Mouse (Mus musculus): ENCODE measurements around the gene Sirt2.

The Sirt2 gene

DNA sequence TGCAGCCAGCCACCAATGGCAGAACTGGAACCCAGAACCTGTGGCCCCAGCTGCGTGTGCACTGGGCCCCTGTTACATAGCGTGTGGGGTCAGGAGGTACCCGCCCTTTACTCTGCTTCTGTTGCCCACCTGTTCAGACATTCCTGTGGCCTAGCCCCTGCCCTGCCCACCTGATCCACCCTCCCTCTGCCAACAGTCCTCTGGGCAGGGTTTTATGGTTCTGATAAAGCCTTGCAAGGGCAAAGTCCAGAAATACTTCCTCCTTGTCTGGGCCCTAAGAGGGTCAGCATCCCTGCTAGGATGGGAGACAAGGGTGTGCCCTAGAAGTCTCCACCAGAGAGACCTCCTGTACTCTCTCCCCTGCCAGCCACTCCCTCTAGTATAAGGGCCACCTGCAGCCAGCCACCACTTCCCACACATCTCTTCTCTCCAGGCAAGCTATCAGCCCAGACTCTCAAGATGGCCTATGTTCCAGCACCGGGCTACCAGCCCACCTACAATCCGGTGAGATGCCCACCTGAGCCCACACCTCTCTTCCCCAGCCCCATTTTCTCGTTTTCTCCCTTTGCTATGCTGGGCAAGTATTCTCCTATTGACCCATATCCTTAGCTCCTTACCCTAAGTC lies 67.3 kb downstream of the Sirt2 start, which contains the start of gene Lgals4:
Lgals4 (plus strand) TSS at position 132 of the 625 bp plus-strand sequence.
- no peak for DNase-seq (ENCODE audit: low spot score in 2 of 2)

DNA sequence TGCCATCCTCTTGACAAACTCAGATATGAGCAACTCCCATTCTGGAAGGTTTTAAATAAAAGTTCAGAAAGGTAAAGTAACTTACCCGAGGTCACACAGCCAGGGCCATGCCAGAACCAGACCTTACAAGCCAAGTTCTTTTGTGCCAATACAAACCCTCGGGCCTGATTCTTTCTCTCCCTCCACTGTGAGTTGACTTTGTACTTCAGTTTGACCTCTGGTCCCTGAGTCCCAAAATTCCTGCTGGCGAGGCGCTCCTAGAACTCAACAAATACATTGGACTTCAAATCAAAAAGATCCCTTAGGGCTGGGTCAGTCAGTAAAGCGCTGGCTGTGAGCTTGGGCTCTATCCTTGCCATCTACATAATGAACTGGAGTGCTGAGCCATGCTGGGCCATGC lies 70.4 kb downstream of the Sirt2 start:
- no peak for DNase-seq (ENCODE audit: low spot score in 2 of 2)
